Mouse (Mus musculus) embryonic facial prominence, embryonic 12.5 days (tissue): ENCODE data around the gene Gm6588. TPM values are rescaled to one million over a fixed set of nuclear protein-coding genes. Genes with fewer than 3 reads are reported as not detected.
A peak's percentile ranks its signal among the peaks of the same experiment; 100 is the strongest.
"Not testable (repeated sequence)": the region's sequence is repeated elsewhere in the genome, so short reads cannot be mapped to it uniquely, and the experiment has no call there.

Experiments
- ATAC-seq: fragments of 200-750 bp; cut with Nextera tagmentation; 2 replicates; pipeline ENCODE4 v1.8.0; 2017; ENCODE audit not compliant: insufficient number of reproducible peaks, insufficient read depth, low FRiP score, low TSS enrichment
- H3K27ac ChIP-seq: fragments of 300-500 bp; sonication (generic); 2 replicates; pipeline ENCODE4 v1.5.1; 2016; ENCODE audit warnings: mild to moderate bottlenecking
- H3K27me3 ChIP-seq: fragments of 300-500 bp; sonication (generic); 2 replicates; pipeline ENCODE4 v1.6.1; 2016; ENCODE audit warnings: mild to moderate bottlenecking, moderate library complexity
- H3K36me3 ChIP-seq: fragments of 300-500 bp; sonication (generic); 2 replicates; pipeline ENCODE4 v1.6.1; 2016; ENCODE audit warnings: mild to moderate bottlenecking
- H3K4me1 ChIP-seq: fragments of 300-500 bp; sonication (generic); 2 replicates; pipeline ENCODE4 v1.6.1; 2016
- H3K4me2 ChIP-seq: fragments of 300-500 bp; sonication (generic); replicated peaks from 2 replicates; pipeline ENCODE4 v1.6.1; 2016; ENCODE audit warnings: mild to moderate bottlenecking, moderate library complexity
- H3K4me3 ChIP-seq: fragments of 300-500 bp; sonication (generic); 2 replicates; pipeline ENCODE4 v1.5.1; 2016; ENCODE audit warnings: mild to moderate bottlenecking
- H3K9ac ChIP-seq: fragments of 300-500 bp; sonication (generic); 2 replicates; pipeline ENCODE4 v1.6.1; 2016; ENCODE audit warnings: mild to moderate bottlenecking, moderate library complexity
- H3K9me3 ChIP-seq: fragments of 300-500 bp; sonication (generic); 2 replicates; pipeline ENCODE4 v1.6.1; 2016; ENCODE audit warnings: mild to moderate bottlenecking, moderate library complexity
- WGBS: fragments of 180-500 bp; shearing (Covaris S2); methylation state at CpG from one replicate; pipeline ENCODE4 v1.1.7; 2016; 5-methylcytosine and 5-hydroxymethylcytosine counted together
- polyA plus RNA-seq: library from polyadenylated mRNA; unstranded; fragments of >200 nt; fragmentation: Nextera tagmentation; extraction: Ambion mirVana; gene quantifications from 2 replicates; pipeline ENCODE4 v1.2.1, GENCODE M21; 2016

The Gm6588 gene
- polyA plus RNA-seq = not detected in 2 replicates

- H3K9me3 ChIP-seq = no peaks in the 10 kb centered on the region
- 0 out of 2 replicates have a peak, but pooled peaks cover 5% of the 10 kb centered on the region for H3K27me3 ChIP-seq
- ATAC-seq = no peak
- no peaks in the 10 kb centered on the region for H3K36me3 ChIP-seq
- H3K4me3 ChIP-seq = no peak within 1 kb of the TSS
- H3K9ac ChIP-seq = no peak within 1 kb of the TSS
- H3K4me2 ChIP-seq = no peak within 1 kb of the TSS
- WGBS = 73% methylated on average over 16 of the region's 18 CpGs
- H3K27ac ChIP-seq = no peak within 1 kb of the TSS
- no peaks in the 10 kb centered on the region for H3K4me1 ChIP-seq
Observed at GRCm38 (mm10) chr5:112448747-112449440, at the start of gene Gm6588. TSS of gene Gm6588 (plus strand) at chr5:112449426.

GRCm38 (mm10) chr5:112402437-112402836 is 46.8 kb upstream of the Gm6588 start:
- Histone ChIP-seq H3K4me2 (no peak overlapping the region), H3K4me1 (no peaks in the 10 kb centered on the region), H3K9ac (no peak overlapping the region), H3K36me3 (no peaks in the 10 kb centered on the region), H3K4me3 (no peak overlapping the region), H3K27me3 (0 out of 2 replicates have a peak, but pooled peaks cover 6% of the 10 kb centered on the region), H3K9me3 (no peaks in the 10 kb centered on the region), H3K27ac (no peak overlapping the region)
- WGBS = 68% methylated on average over 3 of the region's 3 CpGs
- no peak for ATAC-seq

GRCm38 (mm10) chr5:112406017-112406416 is 43.2 kb upstream of the Gm6588 start:
- H3K9ac ChIP-seq = no peak overlapping the region
- H3K27ac ChIP-seq = no peak overlapping the region
- H3K4me1 ChIP-seq = peaks cover 5% of the 10 kb centered on the region
- H3K36me3 ChIP-seq = no peaks in the 10 kb centered on the region
- H3K27me3 ChIP-seq = peaks cover 3% of the 10 kb centered on the region; the same call in 1 of the 2 replicates
- no peaks in the 10 kb centered on the region for H3K9me3 ChIP-seq
- WGBS = 71% methylated on average over 3 of the region's 3 CpGs
- H3K4me3 ChIP-seq = no peak overlapping the region
- no peak overlapping the region for H3K4me2 ChIP-seq
- no peak for ATAC-seq

GRCm38 (mm10) chr5:112409274-112409673 is 40.0 kb upstream of the Gm6588 start:
- no peaks in the 10 kb centered on the region for H3K9me3 ChIP-seq
- H3K4me1 ChIP-seq = peaks cover 18% of the 10 kb centered on the region
- no peak for ATAC-seq
- WGBS = 73% methylated on average over 5 of the region's 5 CpGs
- no peaks in the 10 kb centered on the region for H3K36me3 ChIP-seq
- H3K4me3 ChIP-seq = no peak overlapping the region
- H3K27me3 ChIP-seq = peaks cover 3% of the 10 kb centered on the region; the same call in 1 of the 2 replicates
- H3K27ac ChIP-seq = no peak overlapping the region
- H3K9ac ChIP-seq = no peak overlapping the region
- no peak overlapping the region for H3K4me2 ChIP-seq

- 25% methylated on average over 11 of the region's 11 CpGs for WGBS
- H3K27me3 ChIP-seq = peaks cover 3% of the 10 kb centered on the region; the same call in 1 of the 2 replicates
- no peak overlapping the region for H3K9ac ChIP-seq
- H3K9me3 ChIP-seq = no peaks in the 10 kb centered on the region
- peak overlapping the region; percentile 63; the same call in 1 of the 2 replicates for H3K27ac ChIP-seq
- no peak overlapping the region for H3K4me3 ChIP-seq
- peak overlapping the region; percentile 33 for H3K4me2 ChIP-seq
- ATAC-seq = no peak
- no peaks in the 10 kb centered on the region for H3K36me3 ChIP-seq
- peaks cover 22% of the 10 kb centered on the region for H3K4me1 ChIP-seq
Observed at GRCm38 (mm10) chr5:112411072-112411471, 38.2 kb upstream of the Gm6588 start.

- peaks cover 3% of the 10 kb centered on the region; the same call in 1 of the 2 replicates for H3K27me3 ChIP-seq
- H3K4me3 ChIP-seq = no peak overlapping the region
- peak overlapping the region; percentile 33 for H3K4me2 ChIP-seq
- ATAC-seq = no peak
- no peaks in the 10 kb centered on the region for H3K9me3 ChIP-seq
- peaks cover 22% of the 10 kb centered on the region for H3K4me1 ChIP-seq
- H3K9ac ChIP-seq = no peak overlapping the region
- H3K36me3 ChIP-seq = no peaks in the 10 kb centered on the region
- WGBS = 11% methylated on average over 19 of the region's 19 CpGs
- H3K27ac ChIP-seq = 0 out of 2 replicates have a peak overlapping the region, but pooled peaks have one; percentile 63
Observed at GRCm38 (mm10) chr5:112411514-112412335, 37.5 kb upstream of the Gm6588 start.

- not testable (repeated sequence) for H3K36me3 ChIP-seq, H3K27ac ChIP-seq, H3K27me3 ChIP-seq, H3K9me3 ChIP-seq, H3K4me2 ChIP-seq, H3K4me3 ChIP-seq, ATAC-seq, H3K9ac ChIP-seq
- H3K4me1 ChIP-seq = peaks cover 22% of the 10 kb centered on the region
- WGBS = 76% methylated on average over 4 of the region's 4 CpGs
Observed at GRCm38 (mm10) chr5:112412781-112413180, 36.4 kb upstream of the Gm6588 start.

GRCm38 (mm10) chr5:112416673-112417072 is 32.6 kb upstream of the Gm6588 start:
- Histone ChIP-seq H3K27ac (no peak overlapping the region), H3K4me2 (no peak overlapping the region), H3K9me3 (no peaks in the 10 kb centered on the region), H3K4me3 (no peak overlapping the region), H3K4me1 (peaks cover 11% of the 10 kb centered on the region), H3K36me3 (no peaks in the 10 kb centered on the region), H3K27me3 (peaks cover 6% of the 10 kb centered on the region; the same call in 1 of the 2 replicates), H3K9ac (no peak overlapping the region)
- ATAC-seq = no peak
- WGBS = 51% methylated on average over 5 of the region's 5 CpGs

- Histone ChIP-seq H3K4me1 (peaks cover 4% of the 10 kb centered on the region; the same call in 1 of the 2 replicates), H3K27ac (no peak overlapping the region), H3K9me3 (no peaks in the 10 kb centered on the region), H3K27me3 (peaks cover 6% of the 10 kb centered on the region; the same call in 1 of the 2 replicates), H3K4me2 (no peak overlapping the region), H3K9ac (no peak overlapping the region), H3K4me3 (no peak overlapping the region), H3K36me3 (no peaks in the 10 kb centered on the region)
- ATAC-seq = no peak
- WGBS = 58% methylated on average over 4 of the region's 4 CpGs
Observed at GRCm38 (mm10) chr5:112418023-112418422, 31.2 kb upstream of the Gm6588 start.

GRCm38 (mm10) chr5:112419535-112419934 is 29.7 kb upstream of the Gm6588 start:
- H3K4me1 ChIP-seq = peaks cover 4% of the 10 kb centered on the region; the same call in 1 of the 2 replicates
- ATAC-seq = no peak
- no peak overlapping the region for H3K9ac ChIP-seq
- peaks cover 15% of the 10 kb centered on the region; the same call in 1 of the 2 replicates for H3K27me3 ChIP-seq
- H3K4me2 ChIP-seq = peak overlapping the region; percentile 30
- H3K36me3 ChIP-seq = no peaks in the 10 kb centered on the region
- no peak overlapping the region for H3K27ac ChIP-seq
- no peaks in the 10 kb centered on the region for H3K9me3 ChIP-seq
- no peak overlapping the region for H3K4me3 ChIP-seq
- WGBS = 33% methylated on average over 12 of the region's 12 CpGs

GRCm38 (mm10) chr5:112426635-112427034 is 22.6 kb upstream of the Gm6588 start:
- ATAC-seq = no peak
- Histone ChIP-seq H3K27ac (no peak overlapping the region), H3K4me2 (no peak overlapping the region), H3K9ac (no peak overlapping the region), H3K4me1 (peaks cover 6% of the 10 kb centered on the region; the same call in 1 of the 2 replicates), H3K4me3 (no peak overlapping the region), H3K9me3 (no peaks in the 10 kb centered on the region), H3K27me3 (peaks cover 34% of the 10 kb centered on the region), H3K36me3 (no peaks in the 10 kb centered on the region)
- WGBS = 86% methylated on average over 7 of the region's 7 CpGs
